Comparison of ENCODE assay signal across 20 mouse cellular contexts in the genomic region with DNA sequence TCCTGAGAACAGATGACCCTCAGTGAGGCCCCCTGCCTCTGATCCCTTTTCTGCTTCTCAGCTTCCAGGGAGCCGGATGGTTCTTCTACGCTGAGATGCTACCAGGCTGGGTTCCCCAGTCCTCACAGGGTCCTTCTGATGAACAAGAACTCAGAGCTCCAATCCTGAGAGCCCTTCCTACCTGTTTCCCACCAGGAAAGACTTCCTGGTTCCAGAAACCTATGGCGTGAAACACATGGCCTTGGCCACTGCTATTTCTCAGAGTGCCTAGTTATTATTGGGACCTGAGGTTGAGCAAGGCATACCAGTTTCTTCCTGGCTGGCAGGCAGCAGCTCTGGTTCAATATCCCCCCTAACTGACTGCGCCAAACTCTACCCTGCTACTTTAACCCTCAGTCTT. TPM values are rescaled to one million over a fixed set of nuclear protein-coding genes. Genes with fewer than 3 reads are reported as not detected.
A peak's percentile ranks its signal among the peaks of the same experiment; 100 is the strongest.
DNase-seq lines count a peak whose midpoint lies in the region; ATAC-seq and TF ChIP-seq lines count a peak whose summit lies in the region.
"Had no signal": no experiment of that assay in that cellular context is flagged by ENCODE, and none has a peak within 500 bp of the region (broad histone marks: within the 10 kb centered on the region; RNA-seq: fewer than 3 reads in every experiment).

No protein-coding gene starts in this region.

- no peaks in the 10 kb centered on the region for H3K9me3 ChIP-seq in heart, embryonic 14.5 days (ENCODE audit: control insufficient read depth, low read length)
- no peaks in the 10 kb centered on the region for H3K9me3 ChIP-seq in ES-Bruce4 (replicated peaks; ENCODE audit: control insufficient read depth, insufficient read depth, low read length, poor library complexity, severe bottlenecking)
- H3K9me3 ChIP-seq in limb, embryonic 12.5 days = no peaks in the 10 kb centered on the region
- H3K9me3 ChIP-seq: liver, embryonic 15.5 days; megakaryocyte, embryonic 14.5 days had no signal

- H3K4me1 ChIP-seq in cerebellum, adult 2 months (ENCODE audit: control insufficient read depth, insufficient read depth, low read length) = no peaks in the 10 kb centered on the region; the same call in 1 of the 2 replicates
- H3K4me1 ChIP-seq in heart, embryonic 14.5 days (ENCODE audit: control insufficient read depth in 2 of 2, insufficient read depth in 2 of 2, low read length in 2 of 2) = peaks cover 22 to 29% of the 10 kb centered on the region in 2 experiments
- H3K4me1 ChIP-seq in ES-Bruce4 (ENCODE audit: control insufficient read depth, insufficient read depth, low read length) = peaks cover 5% of the 10 kb centered on the region
- H3K4me1 ChIP-seq in limb, embryonic 12.5 days (replicated peaks) = peaks cover 38% of the 10 kb centered on the region

- H3K9ac ChIP-seq in heart, embryonic 14.5 days (ENCODE audit: low read length) = peak overlapping the region; percentile 27; the same call in 1 of the 2 replicates
- peak overlapping the region; percentile 19; the same call in 1 of the 2 replicates for H3K9ac ChIP-seq in ES-Bruce4 (ENCODE audit: low read depth, poor library complexity, severe bottlenecking)
- no peak overlapping the region for H3K9ac ChIP-seq in limb, embryonic 12.5 days (replicated peaks)
- H3K9ac ChIP-seq: liver, embryonic 15.5 days had no signal

- H3K27ac ChIP-seq in cerebellum, adult 2 months (ENCODE audit: insufficient read depth, low read length) = peak overlapping the region; percentile 27; the same call in 1 of the 2 replicates
- H3K27ac ChIP-seq in heart, embryonic 14.5 days (replicated peaks in 1 of 2; ENCODE audit: control insufficient read depth in 1 of 2, insufficient read depth in 1 of 2, low read depth in 2 of 2, low read length in 2 of 2) = no peak overlapping the region; a peak in 1 of 4 replicates
- no peak overlapping the region for H3K27ac ChIP-seq in ES-Bruce4 (ENCODE audit: insufficient read depth, low read length)
- 0 out of 2 replicates have a peak overlapping the region, but pooled peaks have one; percentile 45 for H3K27ac ChIP-seq in limb, embryonic 12.5 days
- H3K27ac ChIP-seq: kidney, postnatal 0 days; liver, embryonic 15.5 days had no signal

- ATAC-seq in cerebellum, adult (ENCODE audit: insufficient number of reproducible peaks, low FRiP score, low TSS enrichment) = no peak
- ATAC-seq in heart, embryonic 14.5 days (ENCODE audit: insufficient number of reproducible peaks, insufficient read depth, low FRiP score, low read depth) = no peak
- ATAC-seq in limb, embryonic 12.5 days (ENCODE audit: insufficient number of reproducible peaks, insufficient read depth, low FRiP score, low TSS enrichment, low read depth) = no peak
- ATAC-seq: forebrain, embryonic 16.5 days had no signal

- no peak for TF ChIP-seq POLR2A in cerebellum, adult 2 months (IDR thresholded peaks at IDR 0.05; ENCODE audit: borderline replicate concordance, insufficient read depth, low read length)
- TF ChIP-seq POLR2A in ES-Bruce4 (IDR thresholded peaks at IDR 0.05; ENCODE audit: insufficient read depth, low read length) = no peak

- H3K27me3 ChIP-seq in cerebellum, adult 2 months (ENCODE audit: control insufficient read depth, insufficient read depth, low read length) = no peaks in the 10 kb centered on the region
- no peaks in the 10 kb centered on the region for H3K27me3 ChIP-seq in heart, embryonic 14.5 days (ENCODE audit: control insufficient read depth, insufficient read depth, low read length)
- H3K27me3 ChIP-seq in ES-Bruce4 (ENCODE audit: control insufficient read depth, insufficient read depth, low read length, poor library complexity, severe bottlenecking) = no peaks in the 10 kb centered on the region
- H3K27me3 ChIP-seq in limb, embryonic 12.5 days = no peaks in the 10 kb centered on the region
- H3K27me3 ChIP-seq: liver, embryonic 15.5 days; megakaryocyte, embryonic 14.5 days had no signal

- no peak overlapping the region for H3K4me3 ChIP-seq in cerebellum, adult 2 months (replicated peaks; ENCODE audit: insufficient read depth, low read depth, low read length)
- no peak overlapping the region for H3K4me3 ChIP-seq in heart, embryonic 14.5 days (ENCODE audit: control insufficient read depth in 1 of 2, insufficient read depth in 1 of 2, low read depth in 1 of 2, low read length in 2 of 2)
- peak overlapping the region; percentile 33 for H3K4me3 ChIP-seq in ES-Bruce4 (ENCODE audit: low read depth, low read length)
- H3K4me3 ChIP-seq in limb, embryonic 12.5 days (replicated peaks) = no peak overlapping the region
- H3K4me3 ChIP-seq: erythroblast, embryonic 14.5 days; liver, embryonic 15.5 days; megakaryocyte, embryonic 14.5 days had no signal

- no peaks in the 10 kb centered on the region for H3K36me3 ChIP-seq in heart, embryonic 14.5 days (ENCODE audit: control insufficient read depth, insufficient read depth, low read length)
- H3K36me3 ChIP-seq in ES-Bruce4 (ENCODE audit: control insufficient read depth, insufficient read depth, low read length, poor library complexity, severe bottlenecking) = no peaks in the 10 kb centered on the region
- no peaks in the 10 kb centered on the region for H3K36me3 ChIP-seq in limb, embryonic 12.5 days
- H3K36me3 ChIP-seq: liver, embryonic 15.5 days had no signal

- TF ChIP-seq CTCF in cerebellum, adult 2 months (IDR thresholded peaks at IDR 0.05; ENCODE audit: borderline replicate concordance, insufficient read depth, low read depth, low read length) = no peak
- no peak for TF ChIP-seq CTCF in ES-Bruce4 (IDR thresholded peaks at IDR 0.05; ENCODE audit: low read depth, low read length)

- peak; percentile 43 to 61 for DNase-seq in cerebellum, adult 2 months
- DNase-seq in heart, adult 8-10 months (ENCODE audit: low spot score) = no peak
- no peak for DNase-seq in layer of hippocampus, postnatal 36 days
- no peak for DNase-seq in embryo, embryonic 10.5 days (ENCODE audit: low spot score)
- DNase-seq: adrenal gland, adult 8-10 months; cerebellum, adult 11 months; embryo, embryonic 11 days; heart, adult 18-20 months; layer of hippocampus, adult 9-11 months; lung, postnatal 14 days; spleen, adult 18-20 months had no signal

- TF ChIP-seq EP300 in ES-Bruce4 (IDR thresholded peaks at IDR 0.05; ENCODE audit: insufficient read depth, low read depth, low read length) = no peak

- no peak overlapping the region for H3K4me2 ChIP-seq in heart, embryonic 14.5 days (ENCODE audit: low read length)
- no peak overlapping the region for H3K4me2 ChIP-seq in limb, embryonic 12.5 days
- H3K4me2 ChIP-seq: liver, embryonic 15.5 days had no signal

- 40% methylated on average over 4 of the region's 4 CpGs for WGBS in cerebellum, adult 2 months
- 85% methylated on average over 4 of the region's 4 CpGs for WGBS in heart, embryonic 14.5 days
- whole genome bisulfite sequencing in limb, embryonic 12.5 days = 82% methylated on average over 4 of the region's 4 CpGs

RNA-seq across cellular contexts. Expression of gene Zmynd8, which starts 3.1 kb away (rescaled TPM):
- 85.5 and 86.6 TPM in 2 replicates for polyA plus RNA-seq in cerebellum, adult 2 months (2012; rRNA removed)
- polyA plus RNA-seq in heart, embryonic 14.5 days (2014; fragmentation: Nextera tagmentation; extraction: Ambion mirVana) = 35.9 and 38.0 TPM in 2 replicates
- 10 to 100 TPM; 35.5 to 60.5 (median 45.4) TPM for total RNA-seq in heart, adult 8-10 months (2022)
- polyA plus RNA-seq in ES-Bruce4 (2011; ENCODE audit: insufficient read depth, insufficient read length, low read depth, missing spikeins) = 231 and 237 TPM in 2 replicates
- 55.3 and 57.0 TPM in 2 replicates for polyA plus RNA-seq in limb, embryonic 12.5 days (2016; fragmentation: Nextera tagmentation; extraction: Ambion mirVana)
- total RNA-seq in layer of hippocampus, postnatal 36 days (2021) = 100 to 1,000 TPM; 162 to 181 TPM

Comparison
In these comparisons a context has a peak if more than half of its experiments do, and no peak if none do; other contexts are left out.
1. DNase-seq: peak in cerebellum, adult 2 months (2 of 2); none in heart, adult 8-10 months (single experiment), layer of hippocampus, postnatal 36 days (0 of 2) and embryo, embryonic 10.5 days (single experiment).
2. H3K27ac ChIP-seq: peak in cerebellum, adult 2 months (single experiment) and limb, embryonic 12.5 days (single experiment); none in heart, embryonic 14.5 days (0 of 2) and ES-Bruce4 (single experiment).